Mouse (Mus musculus) gastrocnemius, adult 2 months (tissue): ENCODE data around the gene Dpf1. TPM values are rescaled to one million over a fixed set of nuclear protein-coding genes. Genes with fewer than 3 reads are reported as not detected.

ENCODE experiments used
- DNase-seq: peaks from one replicate; pipeline ENCODE4 v3.0.0; 2022
- H3K27ac ChIP-seq: fragments of 200-600 bp; 2 replicates; pipeline ENCODE4 v1.8.1; 2022; ENCODE audit warnings: mild to moderate bottlenecking
- H3K4me3 ChIP-seq: fragments of 200-600 bp; 2 replicates; pipeline ENCODE4 v1.8.1; 2022; ENCODE audit warnings: mild to moderate bottlenecking, moderate library complexity
- CTCF ChIP-seq: fragments of 200-600 bp; IDR thresholded peaks from 2 replicates; pipeline ENCODE4 v1.8.1; 2022; ENCODE audit warnings: antibody characterized with exemption, mild to moderate bottlenecking, moderate library complexity
- intact Hi-C: fragments of 180-260 bp; cut with DNase I; formaldehyde crosslinking; loops from one replicate; pipeline ENCODE4 v1.15.1; 2025
- total RNA-seq, 2 experiments: library from RNA; stranded (reverse); gene quantifications; 2 replicates each; pipeline ENCODE4 v1.2.3; 2021

Dpf1 gene
- total RNA-seq, 2 experiments from 2014 or later: 0.86 to 2.6 TPM

GRCm38 (mm10) chr7:29338984-29339679 is 35.4 kb downstream of the Dpf1 start:
- H3K27ac ChIP-seq: no peak overlapping the region
- no peak for DNase-seq
- TF ChIP-seq CTCF: no peak
- intact Hi-C loops: no loop called here
- H3K4me3 ChIP-seq: no peak overlapping the region

DNA sequence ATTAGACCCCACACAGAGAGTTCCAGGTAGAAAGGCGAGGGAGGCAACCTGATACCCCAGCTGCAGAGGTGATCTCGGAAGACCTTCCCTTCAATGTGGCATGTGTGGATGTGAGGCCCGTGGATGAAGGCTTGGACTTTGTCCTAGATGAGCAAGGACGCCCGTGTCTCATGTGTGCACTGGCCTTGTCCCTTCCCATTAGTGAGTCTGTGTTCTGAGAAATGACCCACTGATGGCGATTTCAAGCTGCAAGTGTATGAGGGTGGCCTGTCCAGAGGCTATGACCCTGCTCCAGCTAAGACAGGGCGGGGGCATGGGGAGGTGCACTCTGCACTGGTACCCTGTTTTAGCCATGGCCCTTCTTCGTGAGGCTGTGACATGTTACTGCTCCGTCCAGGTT is 36.5 kb downstream of the Dpf1 start:
- no peak for TF ChIP-seq CTCF
- DNase-seq: no peak
- no peak overlapping the region for H3K4me3 ChIP-seq
- intact Hi-C loops: no loop called here
- H3K27ac ChIP-seq: no peak overlapping the region

- TF ChIP-seq CTCF: no peak
- DNase-seq: no peak
- intact Hi-C loops: no loop called here
- Histone ChIP-seq H3K4me3 (no peak overlapping the region), H3K27ac (no peak overlapping the region)
Observed at GRCm38 (mm10) chr7:29340838-29341237, 37.1 kb downstream of the Dpf1 start.

GRCm38 (mm10) chr7:29341722-29342121 is 38.0 kb downstream of the Dpf1 start:
- Histone ChIP-seq H3K4me3 (no peak overlapping the region), H3K27ac (no peak overlapping the region)
- no peak for DNase-seq
- intact Hi-C loops: no loop called here
- no peak for TF ChIP-seq CTCF

- no peak overlapping the region for H3K4me3 ChIP-seq
- no peak for TF ChIP-seq CTCF
- DNase-seq: no peak
- no peak overlapping the region for H3K27ac ChIP-seq
- intact Hi-C loops: no loop called here
Observed at GRCm38 (mm10) chr7:29342489-29343092, 38.8 kb downstream of the Dpf1 start.

DNA sequence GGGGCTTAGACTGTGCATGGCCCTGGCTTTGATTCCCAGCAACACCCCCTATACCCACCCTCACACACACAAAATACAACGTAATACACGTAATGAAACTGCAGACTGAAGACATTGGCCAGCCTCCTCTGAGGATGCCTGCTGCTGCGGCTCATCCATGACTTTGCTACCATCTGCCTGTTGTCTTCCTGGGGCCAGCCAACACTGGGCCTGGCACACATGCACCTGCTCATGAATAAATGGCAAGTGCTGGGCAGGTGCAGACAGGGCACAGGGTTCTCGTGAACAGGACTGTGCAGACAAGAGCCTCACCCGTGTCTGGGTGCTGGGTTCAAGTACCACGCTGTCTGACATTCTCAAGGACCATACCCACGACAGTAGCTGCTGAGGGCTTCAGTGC is 40.0 kb downstream of the Dpf1 start:
- H3K27ac ChIP-seq: no peak overlapping the region
- no peak overlapping the region for H3K4me3 ChIP-seq
- no peak for TF ChIP-seq CTCF
- intact Hi-C loops: no loop called here
- DNase-seq: no peak

DNA sequence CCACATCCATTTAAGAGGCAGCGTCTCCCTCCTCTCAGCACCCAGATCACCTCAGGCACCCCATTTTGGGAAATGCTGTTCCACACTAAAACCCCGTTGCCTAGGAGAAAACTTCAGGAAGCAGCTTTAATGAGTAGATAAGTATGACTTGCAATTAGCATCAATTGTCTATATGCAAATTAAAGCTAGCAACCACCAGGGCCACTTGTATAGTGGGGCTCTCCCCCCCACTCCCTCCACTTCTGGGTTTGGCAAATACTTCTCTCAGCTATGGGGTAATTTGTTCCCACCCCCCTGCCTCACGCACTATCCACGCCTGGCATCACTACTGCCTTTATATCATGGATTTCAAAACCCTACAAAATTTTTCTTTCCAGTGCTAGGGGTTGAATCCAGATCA is 41.8 kb downstream of the Dpf1 start:
- no peak overlapping the region for H3K27ac ChIP-seq
- DNase-seq: no peak
- no peak overlapping the region for H3K4me3 ChIP-seq
- intact Hi-C loops: no loop called here
- TF ChIP-seq CTCF: no peak

- DNase-seq: no peak
- no peak overlapping the region for H3K4me3 ChIP-seq
- H3K27ac ChIP-seq: no peak overlapping the region
- intact Hi-C loops: no loop called here
- no peak for TF ChIP-seq CTCF
Observed at GRCm38 (mm10) chr7:29346212-29346611, 42.5 kb downstream of the Dpf1 start.

DNA sequence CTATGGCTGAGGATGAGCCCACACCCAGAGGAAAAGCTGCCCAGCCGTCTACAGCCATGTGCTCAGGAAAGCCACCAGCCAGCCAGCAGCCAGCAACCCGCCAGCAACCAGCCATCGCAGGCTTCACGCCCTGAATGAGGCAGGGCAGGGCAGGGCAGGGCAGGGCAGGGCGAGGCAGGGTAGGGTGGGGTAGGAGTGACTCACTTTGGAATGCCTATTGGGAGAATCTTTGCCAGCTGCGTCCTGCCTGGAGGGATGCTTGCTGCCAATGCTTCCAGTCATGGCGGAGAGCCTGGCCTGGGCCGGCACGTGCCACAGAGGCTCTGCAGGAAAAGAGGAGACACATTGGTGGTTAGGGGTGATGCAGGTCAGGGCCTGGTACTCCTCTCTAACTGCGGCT is 46.7 kb downstream of the Dpf1 start:
- no peak for TF ChIP-seq CTCF
- intact Hi-C loops: no loop called here
- Histone ChIP-seq H3K27ac (no peak overlapping the region), H3K4me3 (no peak overlapping the region)
- peak; percentile 38 for DNase-seq

- Histone ChIP-seq H3K4me3 (no peak overlapping the region), H3K27ac (no peak overlapping the region)
- TF ChIP-seq CTCF: no peak
- intact Hi-C loops: no loop called here
- DNase-seq: no peak
Observed at GRCm38 (mm10) chr7:29352246-29352645, 48.5 kb downstream of the Dpf1 start.

- peak; percentile 30 for TF ChIP-seq CTCF
- intact Hi-C loops: no loop called here
- peak; percentile 87 for DNase-seq
- no peak overlapping the region for H3K27ac ChIP-seq
- no peak overlapping the region for H3K4me3 ChIP-seq
Observed at GRCm38 (mm10) chr7:29354161-29354560, 50.4 kb downstream of the Dpf1 start.

GRCm38 (mm10) chr7:29355406-29355805 is 51.7 kb downstream of the Dpf1 start:
- Histone ChIP-seq H3K27ac (no peak overlapping the region), H3K4me3 (no peak overlapping the region)
- intact Hi-C loops: no loop called here
- DNase-seq: no peak
- TF ChIP-seq CTCF: no peak

- intact Hi-C loops: no loop called here
- TF ChIP-seq CTCF: no peak
- H3K4me3 ChIP-seq: no peak overlapping the region
- DNase-seq: no peak
- no peak overlapping the region for H3K27ac ChIP-seq
Observed at GRCm38 (mm10) chr7:29361497-29361896, 57.7 kb downstream of the Dpf1 start.

- intact Hi-C loops: no loop called here
- DNase-seq: peak; percentile 52
- peak; percentile 52 for TF ChIP-seq CTCF
- no peak overlapping the region for H3K4me3 ChIP-seq
- H3K27ac ChIP-seq: no peak overlapping the region
Observed at GRCm38 (mm10) chr7:29364052-29364451, 60.3 kb downstream of the Dpf1 start.
